Mouse (Mus musculus) neural tube, embryonic 13.5 days (tissue): ENCODE results near the gene Cort. TPM values are rescaled to one million over a fixed set of nuclear protein-coding genes. Genes with fewer than 3 reads are reported as not detected.
"Not testable (repeated sequence)": the region's sequence is repeated elsewhere in the genome, so short reads cannot be mapped to it uniquely, and the experiment has no call there.

Experiments used
- ATAC-seq: fragments of 200-750 bp; cut with Nextera tagmentation; 2 replicates; pipeline ENCODE4 v1.8.0; 2017; ENCODE audit warnings: low read depth, mild to moderate bottlenecking, moderate TSS enrichment, moderate library complexity
- H3K27ac ChIP-seq: fragments of 300-500 bp; sonication (generic); replicated peaks from 2 replicates; pipeline ENCODE4 v1.5.1; 2015; ENCODE audit warnings: moderate library complexity, mild to moderate bottlenecking, inconsistent platforms
- H3K27me3 ChIP-seq: fragments of 300-500 bp; sonication (generic); 2 replicates; pipeline ENCODE4 v1.6.1; 2015; ENCODE audit warnings: mild to moderate bottlenecking, inconsistent platforms
- H3K36me3 ChIP-seq: fragments of 300-500 bp; sonication (generic); 2 replicates; pipeline ENCODE4 v1.6.1; 2015; ENCODE audit warnings: mild to moderate bottlenecking, inconsistent platforms
- H3K4me1 ChIP-seq: fragments of 300-500 bp; sonication (generic); replicated peaks from 2 replicates; pipeline ENCODE4 v1.6.1; 2015; ENCODE audit warnings: inconsistent platforms
- H3K4me2 ChIP-seq: fragments of 300-500 bp; sonication (generic); 2 replicates; pipeline ENCODE4 v1.6.1; 2015; ENCODE audit warnings: inconsistent platforms, mild to moderate bottlenecking, moderate library complexity
- H3K4me3 ChIP-seq: fragments of 300-500 bp; sonication (generic); 2 replicates; pipeline ENCODE4 v1.5.1; 2015; ENCODE audit warnings: mild to moderate bottlenecking, inconsistent platforms
- H3K9ac ChIP-seq: fragments of 300-500 bp; sonication (generic); 2 replicates; pipeline ENCODE4 v1.6.1; 2015; ENCODE audit warnings: moderate library complexity, mild to moderate bottlenecking, inconsistent platforms
- H3K9me3 ChIP-seq: fragments of 300-500 bp; sonication (generic); 2 replicates; pipeline ENCODE4 v1.6.1; 2016; ENCODE audit warnings: inconsistent platforms
- WGBS: fragments of 180-500 bp; shearing (Covaris S2); methylation state at CpG from one replicate; pipeline ENCODE4 v1.1.7; 2015; 5-methylcytosine and 5-hydroxymethylcytosine counted together
- polyA plus RNA-seq: library from polyadenylated mRNA; unstranded; fragments of >200 nt; fragmentation: Nextera tagmentation; extraction: Ambion mirVana; gene quantifications from 2 replicates; pipeline ENCODE4 v1.2.1, GENCODE M21; 2015

The Cort gene
- polyA plus RNA-seq, 1 experiment from 2014 or later, result not detected

GRCm38 (mm10) chr4:149123432-149123831 lies 3.1 kb downstream of the Cort start:
- no peaks in the 10 kb centered on the region for H3K27me3 ChIP-seq
- H3K36me3 ChIP-seq, result peaks cover 41% of the 10 kb centered on the region
- H3K4me3 ChIP-seq, result no peak overlapping the region
- H3K9ac ChIP-seq, result no peak overlapping the region
- no peak overlapping the region for H3K27ac ChIP-seq
- 75% methylated on average over 5 of the region's 5 CpGs for WGBS
- no peak overlapping the region for H3K4me2 ChIP-seq
- H3K9me3 ChIP-seq, result no peaks in the 10 kb centered on the region
- H3K4me1 ChIP-seq, result no peaks in the 10 kb centered on the region
- ATAC-seq, result no peak

DNA sequence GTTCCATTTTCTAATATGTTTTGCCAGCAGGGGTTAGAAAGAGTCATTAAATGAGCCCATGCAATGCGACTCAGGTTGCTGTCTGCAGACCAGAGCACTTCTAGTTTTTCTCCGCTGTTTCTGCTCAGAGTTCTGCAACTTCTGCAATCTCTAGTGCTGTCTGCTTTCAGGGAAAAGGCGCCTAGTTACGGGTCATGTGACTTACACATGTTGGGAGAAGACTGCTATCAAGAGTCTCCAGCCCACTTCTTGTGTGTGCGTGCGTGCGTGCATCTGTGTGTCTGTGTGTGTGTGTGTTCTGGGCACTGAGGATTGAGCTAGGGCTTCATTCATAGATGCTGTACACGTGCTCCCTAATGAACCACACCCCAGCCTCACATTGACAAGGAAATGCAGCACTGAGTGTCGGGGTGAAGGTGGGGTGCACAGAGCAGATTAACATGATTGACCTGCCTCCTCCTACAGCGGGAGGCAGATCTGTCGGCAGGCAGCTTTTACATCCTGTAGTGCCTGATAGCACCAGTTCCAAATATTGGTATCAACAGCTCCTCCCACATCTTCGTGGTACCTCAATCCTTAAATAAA lies 6.5 kb downstream of the Cort start:
- WGBS, result 89% methylated on average over 12 of the region's 12 CpGs
- not testable (repeated sequence) for H3K27me3 ChIP-seq

DNA sequence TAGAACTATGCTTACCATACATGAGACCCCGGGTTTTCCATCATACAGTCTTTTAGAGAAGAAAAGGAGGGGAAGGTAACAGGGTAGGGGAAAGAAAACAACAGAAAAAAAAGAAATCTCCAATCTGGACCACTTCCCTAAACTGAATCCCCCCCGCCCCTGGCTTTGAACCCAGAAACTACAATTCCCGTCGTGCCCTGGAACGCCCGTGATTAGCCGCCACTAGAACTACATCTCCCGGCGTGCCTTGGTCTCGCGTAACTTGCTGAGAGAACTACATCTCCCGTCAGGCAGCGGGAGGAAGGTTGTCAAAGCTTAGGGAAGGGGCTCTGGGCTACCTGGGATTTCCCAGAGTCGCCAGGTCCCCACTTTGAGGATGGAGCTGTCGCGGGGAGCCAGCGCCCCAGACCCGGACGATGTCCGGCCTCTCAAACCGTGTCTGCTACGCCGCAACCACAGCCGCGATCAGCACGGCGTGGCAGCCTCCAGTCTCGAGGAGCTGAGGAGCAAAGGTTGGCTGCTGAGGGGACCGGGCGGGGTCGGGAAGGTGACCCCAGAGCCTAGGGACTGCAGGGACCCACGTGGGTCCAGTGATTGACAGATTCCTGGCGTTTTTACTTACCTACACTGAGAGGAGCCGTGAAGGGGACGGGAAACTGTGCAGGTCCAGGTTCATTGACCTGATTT lies 22.5 kb downstream of the Cort start, which contains the start of gene Dffa:
Dffa (plus strand) TSS at position 272 of the 687 bp plus-strand sequence.
- Histone ChIP-seq H3K27ac (no peak within 1 kb of the TSS), H3K9me3 (no peaks in the 10 kb centered on the region), H3K27me3 (no peaks in the 10 kb centered on the region; the same call in 1 of the 2 replicates), H3K4me3 (peak within 1 kb of the TSS; percentile 73), H3K4me2 (peak within 1 kb of the TSS; percentile 93), H3K4me1 (peaks cover 17% of the 10 kb centered on the region), H3K9ac (peak within 1 kb of the TSS; percentile 83), H3K36me3 (peaks cover 30% of the 10 kb centered on the region)
- ATAC-seq, result peak; percentile 88
- WGBS, result 1% methylated on average over 35 of the region's 35 CpGs

More for the DNA sequence above, 6.5 kb downstream of the Cort start:
- not testable (repeated sequence) for H3K9ac ChIP-seq, H3K9me3 ChIP-seq, ATAC-seq, H3K4me2 ChIP-seq, H3K4me1 ChIP-seq, H3K4me3 ChIP-seq, H3K27ac ChIP-seq
- peaks cover 45% of the 10 kb centered on the region for H3K36me3 ChIP-seq

GRCm38 (mm10) chr4:149101456-149101855 lies 25.1 kb downstream of the Cort start:
- 85% methylated on average over 3 of the region's 3 CpGs for WGBS
- Histone ChIP-seq H3K4me1 (peaks cover 29% of the 10 kb centered on the region), H3K36me3 (peaks cover 5% of the 10 kb centered on the region), H3K4me3 (no peak overlapping the region), H3K9ac (no peak overlapping the region), H3K27ac (no peak overlapping the region), H3K9me3 (no peaks in the 10 kb centered on the region), H3K27me3 (no peaks in the 10 kb centered on the region; the same call in 1 of the 2 replicates), H3K4me2 (no peak overlapping the region)
- ATAC-seq, result no peak

DNA sequence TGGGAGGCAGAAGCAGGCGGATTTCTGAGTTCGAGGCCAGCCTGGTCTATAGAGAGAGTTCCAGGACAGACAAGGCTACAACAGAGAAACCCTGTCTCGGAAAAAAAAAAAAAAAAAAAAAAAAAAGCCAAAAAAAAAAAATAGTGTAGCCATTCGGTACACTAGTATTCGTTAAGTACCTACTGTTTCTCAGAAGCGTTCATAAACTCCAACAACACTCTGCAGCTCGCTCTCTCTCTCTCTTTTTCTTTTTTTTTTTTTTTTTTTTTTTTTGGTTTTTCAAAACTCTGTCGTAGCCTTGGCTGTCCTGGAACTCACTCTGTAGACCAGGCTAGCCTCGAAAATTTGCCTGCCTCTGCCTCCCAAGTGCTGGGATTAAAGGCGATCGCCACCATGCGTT lies 26.1 kb downstream of the Cort start:
- not testable (repeated sequence) for H3K4me2 ChIP-seq, ATAC-seq, H3K36me3 ChIP-seq, H3K4me3 ChIP-seq, H3K9me3 ChIP-seq, H3K27ac ChIP-seq, H3K27me3 ChIP-seq, H3K9ac ChIP-seq
- WGBS, result 88% methylated on average over 12 of the region's 12 CpGs
- peaks cover 29% of the 10 kb centered on the region for H3K4me1 ChIP-seq

GRCm38 (mm10) chr4:149099369-149100017 lies 27.1 kb downstream of the Cort start, which contains the start of gene Pex14:
TSS of gene Pex14 (minus strand) at chr4:149099876.
- no peaks in the 10 kb centered on the region; the same call in 1 of the 2 replicates for H3K27me3 ChIP-seq
- H3K9me3 ChIP-seq, result no peaks in the 10 kb centered on the region
- WGBS, result under 1% methylated on average over 50 of the region's 50 CpGs
- peak; percentile 71 for ATAC-seq
- H3K27ac ChIP-seq, result peak within 1 kb of the TSS; percentile 59
- H3K36me3 ChIP-seq, result no peaks in the 10 kb centered on the region
- H3K9ac ChIP-seq, result peak within 1 kb of the TSS; percentile 94
- peak within 1 kb of the TSS; percentile 93 for H3K4me3 ChIP-seq
- peak within 1 kb of the TSS; percentile 90 for H3K4me2 ChIP-seq
- peaks cover 20% of the 10 kb centered on the region for H3K4me1 ChIP-seq

DNA sequence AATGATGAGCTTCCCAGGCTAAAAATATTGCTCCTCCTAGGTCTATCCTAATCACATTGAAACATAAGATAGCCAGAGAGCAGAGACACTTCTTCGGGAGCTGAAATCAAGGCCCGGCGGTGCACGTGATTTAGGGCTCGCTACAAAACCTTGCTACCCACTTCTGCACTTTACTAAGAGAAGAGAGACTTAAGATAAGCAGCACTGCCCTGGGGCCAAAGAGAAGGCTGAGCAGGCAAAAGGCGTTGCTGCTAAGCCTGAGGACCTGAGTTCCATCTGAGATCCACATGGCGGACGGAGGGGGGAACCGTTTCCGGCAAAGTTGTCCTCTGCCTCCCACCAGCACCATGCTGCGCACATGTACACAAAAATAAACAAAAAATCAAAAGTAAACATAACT lies 28.0 kb downstream of the Cort start:
- Histone ChIP-seq H3K9ac (peak overlapping the region; percentile 94), H3K27me3 (no peaks in the 10 kb centered on the region; the same call in 1 of the 2 replicates), H3K4me1 (peaks cover 17% of the 10 kb centered on the region), H3K4me2 (peak overlapping the region; percentile 90), H3K36me3 (peaks cover 8% of the 10 kb centered on the region; the same call in 1 of the 2 replicates), H3K4me3 (peak overlapping the region; percentile 93), H3K9me3 (no peaks in the 10 kb centered on the region), H3K27ac (no peak overlapping the region)
- no peak for ATAC-seq
- WGBS, result 21% methylated on average over 11 of the region's 11 CpGs

DNA sequence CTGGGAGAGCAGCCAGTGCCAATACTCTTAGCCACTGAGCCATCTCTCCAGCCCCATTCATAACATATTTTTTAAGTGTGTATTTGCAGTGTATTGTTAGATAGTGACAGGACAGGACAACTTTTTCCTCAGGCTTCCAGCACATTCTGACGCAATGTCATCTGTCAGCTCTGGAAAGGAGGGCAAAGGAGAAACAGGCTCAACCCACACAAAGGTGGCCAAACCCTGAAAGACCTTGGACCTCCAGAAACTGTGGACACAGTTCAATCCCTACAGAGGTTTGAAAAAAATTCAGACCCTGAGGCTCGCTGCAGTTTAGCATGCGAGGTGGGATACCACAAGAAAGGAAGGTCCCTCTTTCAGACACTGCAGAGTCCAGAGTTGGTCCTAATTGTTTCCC lies 28.6 kb downstream of the Cort start:
- Histone ChIP-seq H3K4me3 (peak overlapping the region; percentile 93; the same call in 1 of the 2 replicates), H3K27me3 (no peaks in the 10 kb centered on the region; the same call in 1 of the 2 replicates), H3K36me3 (peaks cover 13% of the 10 kb centered on the region), H3K4me1 (peaks cover 17% of the 10 kb centered on the region), H3K4me2 (peak overlapping the region; percentile 90), H3K27ac (no peak overlapping the region), H3K9ac (0 out of 2 replicates have a peak overlapping the region, but pooled peaks have one; percentile 94), H3K9me3 (no peaks in the 10 kb centered on the region)
- no peak for ATAC-seq
- 89% methylated on average over 3 of the region's 3 CpGs for WGBS

DNA sequence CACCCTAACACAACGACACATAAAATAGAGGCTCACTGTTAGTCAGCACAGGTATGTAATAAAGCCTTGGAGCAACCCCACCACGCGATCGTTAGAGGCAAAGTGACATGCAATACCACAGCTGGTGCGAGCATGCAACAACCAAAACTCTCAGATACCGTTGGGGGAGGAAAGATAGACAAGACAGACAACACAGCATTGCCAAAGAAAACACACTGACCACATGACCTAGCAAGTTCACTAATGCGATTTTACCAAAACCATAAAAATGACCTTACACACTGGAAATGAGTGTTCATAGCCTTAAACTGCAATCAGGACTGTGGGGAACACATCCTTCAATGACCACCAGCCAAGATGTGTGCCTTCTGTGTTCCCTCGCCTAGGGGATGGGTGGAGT lies 35.2 kb downstream of the Cort start:
- Histone ChIP-seq H3K4me3 (no peak overlapping the region), H3K27me3 (no peaks in the 10 kb centered on the region)
- ATAC-seq, result no peak

DNA sequence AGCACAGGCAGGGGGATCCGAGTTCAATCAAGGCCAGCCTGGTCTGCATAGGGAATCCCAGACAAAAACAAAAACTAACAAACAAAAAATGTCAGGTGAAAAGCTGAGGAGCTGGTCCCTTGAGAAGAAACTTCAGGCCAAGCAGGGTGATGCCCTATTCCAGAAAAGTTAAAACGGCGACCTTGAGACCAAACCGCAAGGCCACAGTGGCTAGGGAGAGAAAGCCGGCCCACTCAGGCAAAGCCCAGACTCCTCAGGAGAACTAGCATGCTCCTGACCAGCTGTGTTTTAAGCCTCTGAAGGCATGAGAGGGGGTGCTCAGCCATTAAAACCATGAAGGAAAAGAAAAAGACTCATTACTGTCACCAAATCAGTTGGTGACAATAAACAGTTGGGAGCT lies 41.2 kb downstream of the Cort start:
- no peaks in the 10 kb centered on the region for H3K36me3 ChIP-seq
- no peak overlapping the region for H3K9ac ChIP-seq
- no peak overlapping the region for H3K4me3 ChIP-seq
- no peak overlapping the region for H3K27ac ChIP-seq
- peaks cover 7% of the 10 kb centered on the region for H3K4me1 ChIP-seq
- H3K4me2 ChIP-seq, result no peak overlapping the region
- no peaks in the 10 kb centered on the region for H3K27me3 ChIP-seq
- WGBS, result 85% methylated on average over 5 of the region's 5 CpGs
- no peaks in the 10 kb centered on the region for H3K9me3 ChIP-seq
- no peak for ATAC-seq

More for the DNA sequence above, 35.2 kb downstream of the Cort start:
- H3K9ac ChIP-seq, result no peak overlapping the region
- no peak overlapping the region for H3K4me2 ChIP-seq
- no peak overlapping the region for H3K27ac ChIP-seq
- no peaks in the 10 kb centered on the region for H3K4me1 ChIP-seq
- no peaks in the 10 kb centered on the region for H3K9me3 ChIP-seq
- 91% methylated on average over 8 of the region's 8 CpGs for WGBS
- H3K36me3 ChIP-seq, result peaks cover 25% of the 10 kb centered on the region

- Histone ChIP-seq H3K27me3 (no peaks in the 10 kb centered on the region), H3K4me1 (peaks cover 10% of the 10 kb centered on the region), H3K36me3 (no peaks in the 10 kb centered on the region), H3K4me2 (no peak overlapping the region), H3K27ac (no peak overlapping the region), H3K9ac (no peak overlapping the region), H3K4me3 (no peak overlapping the region), H3K9me3 (no peaks in the 10 kb centered on the region)
- 76% methylated on average over 17 of the region's 17 CpGs for WGBS
- ATAC-seq, result peak; percentile 51; the same call in 1 of the 2 replicates
These were observed 45.0 kb downstream of the Cort start for GRCm38 (mm10) chr4:149081528-149081927.

DNA sequence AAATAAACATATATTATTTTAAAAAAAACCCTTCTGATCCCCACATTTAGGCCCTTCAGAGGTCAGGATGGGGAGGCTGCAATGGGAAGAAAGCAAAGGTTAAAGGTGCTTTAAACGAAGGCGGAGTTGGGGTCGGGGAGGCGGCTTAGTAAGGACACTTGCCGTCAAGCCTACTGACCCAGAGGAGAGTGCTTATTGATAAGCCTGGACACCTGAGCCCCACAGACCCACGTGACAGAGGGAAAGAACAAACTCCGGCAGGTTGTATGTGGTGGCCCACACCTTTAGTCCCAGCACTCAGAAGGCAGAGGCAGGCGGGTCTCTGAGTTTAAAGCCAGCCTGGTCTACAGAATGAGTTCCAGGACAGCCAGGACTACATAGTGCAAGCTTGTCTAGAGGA lies 46.5 kb downstream of the Cort start:
- Histone ChIP-seq H3K4me3 (no peak overlapping the region), H3K9me3 (no peaks in the 10 kb centered on the region), H3K4me2 (no peak overlapping the region), H3K27ac (no peak overlapping the region), H3K4me1 (peaks cover 21% of the 10 kb centered on the region), H3K36me3 (peaks cover 5% of the 10 kb centered on the region; the same call in 1 of the 2 replicates), H3K27me3 (no peaks in the 10 kb centered on the region), H3K9ac (no peak overlapping the region)
- WGBS, result 90% methylated on average over 8 of the region's 8 CpGs
- ATAC-seq, result no peak
